Mouse (Mus musculus): ENCODE data around the gene Krtap2-4. TPM values are rescaled to one million over a fixed set of nuclear protein-coding genes. Genes with fewer than 3 reads are reported as not detected.

The Krtap2-4 gene
- polyA plus RNA-seq (2012; fragmentation: generic; extraction: Trizol): not detected

GRCm38 (mm10) chr11:99614796-99615363 is at the start of gene Krtap2-4:
Gene Krtap2-4 (minus strand): TSS chr11:99614846.

GRCm38 (mm10) chr11:99658467-99659010 is 43.9 kb upstream of the Krtap2-4 start, which contains the start of gene Gm11563:
Gene Gm11563 (minus strand): TSS chr11:99658960.

GRCm38 (mm10) chr11:99650136-99650535 is 35.5 kb upstream of the Krtap2-4 start, which contains the start of gene Gm11555:
Gene Gm11555 (minus strand): TSS chr11:99650236.

GRCm38 (mm10) chr11:99643635-99644139 is 29.0 kb upstream of the Krtap2-4 start, which contains the start of gene Krtap4-7:
Gene Krtap4-7 (minus strand): TSS chr11:99644089.

GRCm38 (mm10) chr11:99634653-99635134 is 20.0 kb upstream of the Krtap2-4 start, which contains the start of gene Krtap4-2:
Gene Krtap4-2 (minus strand): TSS chr11:99635084.

GRCm38 (mm10) chr11:99628138-99628537 is 13.5 kb upstream of the Krtap2-4 start, which contains the start of gene Krtap4-1:
Gene Krtap4-1 (minus strand): TSS chr11:99628238.

GRCm38 (mm10) chr11:99620335-99620734 is 5.7 kb upstream of the Krtap2-4 start, which contains the start of gene Gm11562:
Gene Gm11562 (minus strand): TSS chr11:99620435.

GRCm38 (mm10) chr11:99610089-99610488 is 4.6 kb downstream of the Krtap2-4 start, which contains the start of gene Gm11937:
Gene Gm11937 (minus strand): TSS chr11:99610189.

GRCm38 (mm10) chr11:99603208-99603607 is 11.4 kb downstream of the Krtap2-4 start, which contains the start of gene Gm11938:
Gene Gm11938 (minus strand): TSS chr11:99603308.

GRCm38 (mm10) chr11:99597742-99598141 is 16.9 kb downstream of the Krtap2-4 start, which contains the start of gene Krtap9-3:
Gene Krtap9-3 (minus strand): TSS chr11:99598105.

GRCm38 (mm10) chr11:99590981-99591380 is 23.7 kb downstream of the Krtap2-4 start, which contains the start of gene Krtap1-3:
Gene Krtap1-3 (minus strand): TSS chr11:99591339.

GRCm38 (mm10) chr11:99583245-99583704 is 31.4 kb downstream of the Krtap2-4 start, which contains the start of gene Krtap1-4:
Gene Krtap1-4 (minus strand): TSS chr11:99583654.

GRCm38 (mm10) chr11:99580636-99581035 is 34.0 kb downstream of the Krtap2-4 start, which contains the start of gene Krtap1-5:
Gene Krtap1-5 (minus strand): TSS chr11:99581016.

GRCm38 (mm10) chr11:99566530-99566929 is 48.1 kb downstream of the Krtap2-4 start, which contains the start of gene Krtap3-1:
Gene Krtap3-1 (minus strand): TSS chr11:99566630.

Other genes with a start within 250 kb of the Krtap2-4 start
- gene Krt28, start 239.9 kb downstream of the Krtap2-4 start, polyA plus RNA-seq (2012; fragmentation: generic; extraction: Trizol): under 1 TPM in 1 of 2 experiments, not detected in 1; 0.02 TPM
- 1 to 10 TPM; 2.4 to 8.5 TPM for gene Krt10, start 225.5 kb downstream of the Krtap2-4 start, polyA plus RNA-seq (2012; fragmentation: generic; extraction: Trizol)
- not detected for gene Krt12, start 192.6 kb downstream of the Krtap2-4 start, polyA plus RNA-seq (2012; fragmentation: generic; extraction: Trizol)
- not detected for gene Krt20, start 176.7 kb downstream of the Krtap2-4 start, polyA plus RNA-seq (2012; fragmentation: generic; extraction: Trizol)
- not detected for gene Krt23, start 121.7 kb downstream of the Krtap2-4 start, polyA plus RNA-seq (2012; fragmentation: generic; extraction: Trizol)
- not detected for gene Krt39, start 93.5 kb downstream of the Krtap2-4 start, polyA plus RNA-seq (2012; fragmentation: generic; extraction: Trizol)
- gene Krt40, start 71.7 kb downstream of the Krtap2-4 start, polyA plus RNA-seq (2012; fragmentation: generic; extraction: Trizol): not detected
- not detected for gene Krtap3-3, start 64.0 kb downstream of the Krtap2-4 start, polyA plus RNA-seq (2012; fragmentation: generic; extraction: Trizol)
- not detected for gene Krtap3-2, start 58.0 kb downstream of the Krtap2-4 start, polyA plus RNA-seq (2012; fragmentation: generic; extraction: Trizol)
- gene Gm11939, start 55.4 kb downstream of the Krtap2-4 start, polyA plus RNA-seq (2012; fragmentation: generic; extraction: Trizol): not detected
- not detected for gene Krtap3-1, start 48.2 kb downstream of the Krtap2-4 start, polyA plus RNA-seq (2012; fragmentation: generic; extraction: Trizol)
- gene Krtap1-5, start 33.8 kb downstream of the Krtap2-4 start, polyA plus RNA-seq (2012; fragmentation: generic; extraction: Trizol): under 1 TPM in 1 of 2 experiments, not detected in 1; 0.06 TPM
- not detected for gene Krtap1-4, start 31.2 kb downstream of the Krtap2-4 start, polyA plus RNA-seq (2012; fragmentation: generic; extraction: Trizol)
- gene Krtap1-3, start 23.5 kb downstream of the Krtap2-4 start, polyA plus RNA-seq (2012; fragmentation: generic; extraction: Trizol): not detected
- gene Krtap9-3, start 16.7 kb downstream of the Krtap2-4 start, polyA plus RNA-seq (2012; fragmentation: generic; extraction: Trizol): not detected
- not detected for gene Gm11938, start 11.5 kb downstream of the Krtap2-4 start, polyA plus RNA-seq (2012; fragmentation: generic; extraction: Trizol)
- not detected for gene Gm11937, start 4.7 kb downstream of the Krtap2-4 start, polyA plus RNA-seq (2012; fragmentation: generic; extraction: Trizol)
- gene Gm11562, start 5.6 kb upstream of the Krtap2-4 start, polyA plus RNA-seq (2012; fragmentation: generic; extraction: Trizol): not detected
- gene Krtap4-1, start 13.4 kb upstream of the Krtap2-4 start, polyA plus RNA-seq (2012; fragmentation: generic; extraction: Trizol): not detected
- not detected for gene Krtap4-2, start 20.2 kb upstream of the Krtap2-4 start, polyA plus RNA-seq (2012; fragmentation: generic; extraction: Trizol)
- gene Krtap4-7, start 29.2 kb upstream of the Krtap2-4 start, polyA plus RNA-seq (2012; fragmentation: generic; extraction: Trizol): not detected
- not detected for gene Gm11555, start 35.4 kb upstream of the Krtap2-4 start, polyA plus RNA-seq (2012; fragmentation: generic; extraction: Trizol)
- gene Gm11563, start 44.1 kb upstream of the Krtap2-4 start, polyA plus RNA-seq (2012; fragmentation: generic; extraction: Trizol): not detected
- gene Krtap4-6, start 51.1 kb upstream of the Krtap2-4 start, polyA plus RNA-seq (2012; fragmentation: generic; extraction: Trizol): not detected
- not detected for gene Gm14190, start 75.9 kb upstream of the Krtap2-4 start, polyA plus RNA-seq (2012; fragmentation: generic; extraction: Trizol)
- not detected for gene Gm14180, start 119.4 kb upstream of the Krtap2-4 start, polyA plus RNA-seq (2012; fragmentation: generic; extraction: Trizol)
- gene Gm11595, start 158.1 kb upstream of the Krtap2-4 start, polyA plus RNA-seq (2012; fragmentation: generic; extraction: Trizol): not detected
- gene Krtap4-8, start 165.9 kb upstream of the Krtap2-4 start, polyA plus RNA-seq (2012; fragmentation: generic; extraction: Trizol): not detected
- gene Krtap4-9, start 170.4 kb upstream of the Krtap2-4 start, polyA plus RNA-seq (2012; fragmentation: generic; extraction: Trizol): not detected
- gene Gm11596, start 178.6 kb upstream of the Krtap2-4 start, polyA plus RNA-seq (2012; fragmentation: generic; extraction: Trizol): not detected
- gene Gm11569, start 184.1 kb upstream of the Krtap2-4 start, polyA plus RNA-seq (2012; fragmentation: generic; extraction: Trizol): not detected
- gene Gm11554, start 189.6 kb upstream of the Krtap2-4 start, polyA plus RNA-seq (2012; fragmentation: generic; extraction: Trizol): not detected
- not detected for gene Krtap4-13, start 195.0 kb upstream of the Krtap2-4 start, polyA plus RNA-seq (2012; fragmentation: generic; extraction: Trizol)
- gene Gm11564, start 200.8 kb upstream of the Krtap2-4 start, polyA plus RNA-seq (2012; fragmentation: generic; extraction: Trizol): not detected
- gene 2300003K06Rik, start 223.2 kb upstream of the Krtap2-4 start, polyA plus RNA-seq (2012; fragmentation: generic; extraction: Trizol): not detected
- not detected for gene Krtap4-16, start 236.8 kb upstream of the Krtap2-4 start, polyA plus RNA-seq (2012; fragmentation: generic; extraction: Trizol)
- gene Gm11568, start 243.1 kb upstream of the Krtap2-4 start, polyA plus RNA-seq (2012; fragmentation: generic; extraction: Trizol): not detected
- not detected for gene Gm11559, start 249.6 kb upstream of the Krtap2-4 start, polyA plus RNA-seq (2012; fragmentation: generic; extraction: Trizol)